In the genomic region with DNA sequence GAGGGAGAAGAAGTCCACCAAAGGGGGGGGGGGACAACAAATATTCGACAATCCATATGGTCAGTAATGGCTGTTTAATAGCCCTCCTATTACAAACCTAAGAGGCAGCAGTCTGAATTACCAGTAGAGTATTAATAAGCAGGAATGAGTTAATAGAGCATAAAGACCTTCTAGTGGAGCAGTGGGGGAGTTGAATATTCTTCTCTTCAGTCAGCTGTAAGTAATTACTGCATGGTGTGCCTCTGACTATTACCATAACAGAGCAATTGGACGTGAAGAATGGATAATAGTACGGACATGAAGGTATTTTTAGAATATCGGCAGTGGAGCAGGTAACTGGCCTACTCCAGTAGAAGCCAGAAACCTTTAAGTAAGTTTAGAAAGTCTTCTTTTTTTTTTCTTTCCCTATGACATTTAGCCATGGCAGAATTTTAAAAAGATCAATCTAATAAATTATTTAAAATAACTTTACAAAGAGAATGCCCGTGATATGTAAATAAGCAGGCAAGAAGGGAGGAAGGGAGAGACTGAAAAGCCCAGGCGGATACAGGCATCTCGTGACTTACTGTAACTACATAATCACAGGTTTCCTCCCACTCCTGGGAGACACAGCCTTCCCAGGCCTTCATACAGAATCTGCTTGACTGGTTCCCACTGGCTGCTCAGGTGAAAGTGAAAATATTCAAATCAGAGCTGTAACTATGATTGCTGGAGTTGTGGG, we compare ENCODE assay signal across 20 mouse cellular contexts.
DNase-seq lines count a peak whose midpoint lies in the region; ATAC-seq and TF ChIP-seq lines count a peak whose summit lies in the region.
"Had no signal": no experiment of that assay in that cellular context is flagged by ENCODE, and none has a peak within 500 bp of the region (broad histone marks: within the 10 kb centered on the region; RNA-seq: fewer than 3 reads in every experiment).

No protein-coding gene starts in this region.

- H3K27ac ChIP-seq in forebrain, embryonic 11.5 days (ENCODE audit: low read depth, low read length): no peak overlapping the region
- H3K27ac ChIP-seq in forebrain, embryonic 10.5 days: no peak overlapping the region
- no peak overlapping the region for H3K27ac ChIP-seq in forebrain, embryonic 13.5 days
- H3K27ac ChIP-seq in midbrain, embryonic 13.5 days: no peak overlapping the region
- no peak overlapping the region for H3K27ac ChIP-seq in left cerebral cortex, adult 2 months
- H3K27ac ChIP-seq: embryonic facial prominence, embryonic 12.5 days; heart, embryonic 15.5 days; kidney, postnatal 0 days; liver, embryonic 12.5 days; neural tube, embryonic 13.5 days had no signal

- no peak overlapping the region for H3K4me2 ChIP-seq in forebrain, embryonic 11.5 days (ENCODE audit: low read depth, low read length, severe bottlenecking)
- H3K4me2 ChIP-seq in forebrain, embryonic 13.5 days: no peak overlapping the region
- H3K4me2 ChIP-seq in midbrain, embryonic 13.5 days (replicated peaks): no peak overlapping the region
- H3K4me2 ChIP-seq: embryonic facial prominence, embryonic 12.5 days; heart, embryonic 15.5 days; liver, embryonic 12.5 days; lung, embryonic 14.5 days; neural tube, embryonic 13.5 days had no signal

- H3K4me3 ChIP-seq in forebrain, embryonic 11.5 days (ENCODE audit: low read depth, low read length): no peak overlapping the region
- H3K4me3 ChIP-seq in forebrain, embryonic 10.5 days: no peak overlapping the region
- H3K4me3 ChIP-seq in forebrain, embryonic 13.5 days: no peak overlapping the region
- H3K4me3 ChIP-seq in midbrain, embryonic 13.5 days (replicated peaks): no peak overlapping the region
- no peak overlapping the region for H3K4me3 ChIP-seq in left cerebral cortex, adult 2 months
- H3K4me3 ChIP-seq: embryonic facial prominence, embryonic 12.5 days; heart, embryonic 15.5 days; liver, embryonic 12.5 days; neural tube, embryonic 13.5 days had no signal

- no peak for DNase-seq in forebrain, embryonic 11.5 days (ENCODE audit: low spot score)
- no peak for DNase-seq in forebrain, embryonic 10.5 days (ENCODE audit: extremely low spot score, low spot score)
- peak; percentile 17 for DNase-seq in Muller cell, postnatal 12 days (ENCODE audit: inconsistent ontology term)
- no peak for DNase-seq in kidney, adult 11 months
- no peak for DNase-seq in gastrocnemius, postnatal 4 days (ENCODE audit: low spot score in 2 of 2)
- DNase-seq in left cerebral cortex, adult 2 months (ENCODE audit: extremely low spot score in 1 of 2, low spot score in 2 of 2): no peak
- DNase-seq: adrenal gland, adult 8-10 months; cerebellum, adult 18-20 months; cerebellum, postnatal 36 days; heart, adult 18-20 months; lung, embryonic 14.5 days; lung, postnatal 4 days; thymus, adult 18-20 months had no signal

- no peaks in the 10 kb centered on the region for H3K27me3 ChIP-seq in forebrain, embryonic 11.5 days (ENCODE audit: control insufficient read depth, insufficient read depth, low read length)
- H3K27me3 ChIP-seq in forebrain, embryonic 10.5 days (ENCODE audit: poor library complexity, severe bottlenecking): no peaks in the 10 kb centered on the region
- H3K27me3 ChIP-seq in forebrain, embryonic 13.5 days: no peaks in the 10 kb centered on the region
- no peaks in the 10 kb centered on the region for H3K27me3 ChIP-seq in midbrain, embryonic 13.5 days
- H3K27me3 ChIP-seq: embryonic facial prominence, embryonic 12.5 days; heart, embryonic 15.5 days; liver, embryonic 12.5 days; neural tube, embryonic 13.5 days had no signal

- H3K36me3 ChIP-seq in forebrain, embryonic 11.5 days (ENCODE audit: control insufficient read depth, insufficient read depth, low read length): no peaks in the 10 kb centered on the region
- no peaks in the 10 kb centered on the region for H3K36me3 ChIP-seq in forebrain, embryonic 10.5 days (replicated peaks)
- no peaks in the 10 kb centered on the region for H3K36me3 ChIP-seq in forebrain, embryonic 13.5 days (ENCODE audit: poor library complexity, severe bottlenecking)
- no peaks in the 10 kb centered on the region for H3K36me3 ChIP-seq in midbrain, embryonic 13.5 days
- H3K36me3 ChIP-seq: embryonic facial prominence, embryonic 12.5 days; heart, embryonic 15.5 days; liver, embryonic 12.5 days; neural tube, embryonic 13.5 days had no signal

- WGBS in forebrain, embryonic 11.5 days: 59% methylated on average over 7 of the region's 7 CpGs
- 77% methylated on average over 7 of the region's 7 CpGs for WGBS in forebrain, embryonic 10.5 days
- 42% methylated on average over 7 of the region's 7 CpGs for WGBS in forebrain, embryonic 13.5 days
- 62% methylated on average over 7 of the region's 7 CpGs for WGBS in midbrain, embryonic 13.5 days

- H3K4me1 ChIP-seq in forebrain, embryonic 11.5 days (replicated peaks; ENCODE audit: control insufficient read depth, insufficient read depth, low read length): no peaks in the 10 kb centered on the region
- H3K4me1 ChIP-seq in forebrain, embryonic 10.5 days: peaks cover 8% of the 10 kb centered on the region; the same call in 1 of the 2 replicates
- peaks cover 7% of the 10 kb centered on the region; the same call in 1 of the 2 replicates for H3K4me1 ChIP-seq in forebrain, embryonic 13.5 days
- H3K4me1 ChIP-seq in midbrain, embryonic 13.5 days (replicated peaks): 0 out of 2 replicates have a peak, but pooled peaks cover 3% of the 10 kb centered on the region
- H3K4me1 ChIP-seq: embryonic facial prominence, embryonic 12.5 days; heart, embryonic 15.5 days; liver, embryonic 12.5 days had no signal

- 0 out of 2 replicates have a peak, but pooled peaks have one; percentile 36 for ATAC-seq in forebrain, embryonic 11.5 days (replicated peaks; ENCODE audit: low FRiP score)
- peak; percentile 81 for ATAC-seq in forebrain, embryonic 13.5 days
- ATAC-seq in midbrain, embryonic 13.5 days: peak; percentile 62; the same call in 1 of the 2 replicates
- ATAC-seq: liver, embryonic 12.5 days had no signal

- H3K9ac ChIP-seq in forebrain, embryonic 11.5 days (ENCODE audit: low read length): no peak overlapping the region
- H3K9ac ChIP-seq in forebrain, embryonic 13.5 days: no peak overlapping the region
- no peak overlapping the region for H3K9ac ChIP-seq in midbrain, embryonic 13.5 days (replicated peaks)
- H3K9ac ChIP-seq: embryonic facial prominence, embryonic 12.5 days; heart, embryonic 15.5 days; liver, embryonic 12.5 days; lung, embryonic 14.5 days; neural tube, embryonic 13.5 days had no signal

- TF ChIP-seq CTCF in left cerebral cortex, adult 2 months (IDR thresholded peaks at IDR 0.05): no peak

- no peaks in the 10 kb centered on the region for H3K9me3 ChIP-seq in forebrain, embryonic 11.5 days (ENCODE audit: control insufficient read depth, low read length)
- no peaks in the 10 kb centered on the region for H3K9me3 ChIP-seq in forebrain, embryonic 10.5 days
- H3K9me3 ChIP-seq in forebrain, embryonic 13.5 days (replicated peaks): no peaks in the 10 kb centered on the region
- no peaks in the 10 kb centered on the region for H3K9me3 ChIP-seq in midbrain, embryonic 13.5 days
- H3K9me3 ChIP-seq: embryonic facial prominence, embryonic 12.5 days; heart, embryonic 15.5 days; liver, embryonic 12.5 days; neural tube, embryonic 13.5 days had no signal

- intact Hi-C loops in left cerebral cortex, adult 2 months (cut with DNase I): no loop called here
